Mouse (Mus musculus): ENCODE data around the gene Hsd17b6. TPM values are rescaled to one million over a fixed set of nuclear protein-coding genes. Genes with fewer than 3 reads are reported as not detected.

Gene Hsd17b6
- polyA plus RNA-seq, 1 experiment = not detected

- Histone ChIP-seq H3K9me3 (replicated peaks; ENCODE audit: control insufficient read depth, insufficient read depth, low read length, poor library complexity, severe bottlenecking) (no peaks in the 10 kb centered on the region), H3K36me3 (ENCODE audit: control insufficient read depth, insufficient read depth, low read length, poor library complexity, severe bottlenecking) (no peaks in the 10 kb centered on the region), H3K27me3 (ENCODE audit: control insufficient read depth, insufficient read depth, low read length, poor library complexity, severe bottlenecking) (no peaks in the 10 kb centered on the region), H3K9ac (ENCODE audit: low read depth, poor library complexity, severe bottlenecking) (no peak overlapping the region), H3K4me3 (ENCODE audit: low read depth, low read length) (no peak overlapping the region), H3K27ac (ENCODE audit: insufficient read depth, low read length) (no peak overlapping the region), H3K4me1 (ENCODE audit: control insufficient read depth, insufficient read depth, low read length) (no peaks in the 10 kb centered on the region)
- TF ChIP-seq EP300 (IDR thresholded peaks at IDR 0.05; ENCODE audit: insufficient read depth, low read depth, low read length) (no peak), POLR2A (IDR thresholded peaks at IDR 0.05; ENCODE audit: insufficient read depth, low read length) (no peak)
These were observed 4.1 kb downstream of the Hsd17b6 start for GRCm38 (mm10) chr10:128003281-128003801.

- no peaks in the 10 kb centered on the region for H3K4me1 ChIP-seq (ENCODE audit: control insufficient read depth, insufficient read depth, low read length)
- H3K27ac ChIP-seq (ENCODE audit: insufficient read depth, low read length) = no peak overlapping the region
These were observed 9.2 kb downstream of the Hsd17b6 start for GRCm38 (mm10) chr10:127998260-127998659.

GRCm38 (mm10) chr10:127996690-127997089 is 10.7 kb downstream of the Hsd17b6 start:
- H3K9me3 ChIP-seq (replicated peaks; ENCODE audit: control insufficient read depth, insufficient read depth, low read length, poor library complexity, severe bottlenecking) = no peaks in the 10 kb centered on the region
- TF ChIP-seq POLR2A (IDR thresholded peaks at IDR 0.05; ENCODE audit: insufficient read depth, low read length) (no peak), CTCF (IDR thresholded peaks at IDR 0.05; ENCODE audit: low read depth, low read length) (no peak), EP300 (IDR thresholded peaks at IDR 0.05; ENCODE audit: insufficient read depth, low read depth, low read length) (no peak)

More at GRCm38 (mm10) chr10:127998260-127998659, 9.2 kb downstream of the Hsd17b6 start:
- H3K9ac ChIP-seq (ENCODE audit: low read depth, poor library complexity, severe bottlenecking) = no peak overlapping the region
- no peak for TF ChIP-seq EP300 (IDR thresholded peaks at IDR 0.05; ENCODE audit: insufficient read depth, low read depth, low read length)
- TF ChIP-seq CTCF (IDR thresholded peaks at IDR 0.05; ENCODE audit: low read depth, low read length) = peak; percentile 55
- TF ChIP-seq POLR2A (IDR thresholded peaks at IDR 0.05; ENCODE audit: insufficient read depth, low read length) = no peak
- H3K27me3 ChIP-seq (ENCODE audit: control insufficient read depth, insufficient read depth, low read length, poor library complexity, severe bottlenecking) = no peaks in the 10 kb centered on the region
- no peak overlapping the region for H3K4me3 ChIP-seq (ENCODE audit: low read depth, low read length)
- H3K36me3 ChIP-seq (ENCODE audit: control insufficient read depth, insufficient read depth, low read length, poor library complexity, severe bottlenecking) = no peaks in the 10 kb centered on the region
- H3K9me3 ChIP-seq (replicated peaks; ENCODE audit: control insufficient read depth, insufficient read depth, low read length, poor library complexity, severe bottlenecking) = no peaks in the 10 kb centered on the region

DNA sequence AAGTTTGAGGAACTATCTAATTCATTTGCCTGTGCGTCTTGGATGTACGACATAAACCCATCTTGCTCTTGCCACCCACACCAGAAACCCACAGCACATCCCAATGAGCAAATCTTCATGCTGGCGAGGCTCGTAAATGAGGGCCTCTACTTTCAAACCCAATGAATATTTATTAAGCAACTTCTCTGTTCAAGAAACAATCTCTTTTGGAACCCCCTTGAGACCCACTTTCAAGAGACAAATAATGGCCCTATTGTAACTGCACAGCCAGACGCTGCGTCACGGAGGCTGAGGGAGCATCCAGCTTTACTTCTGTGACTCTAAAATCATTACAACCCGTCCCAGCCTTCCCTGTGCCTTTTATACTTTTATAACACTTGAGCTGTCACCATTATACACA is 21.8 kb downstream of the Hsd17b6 start:
- Histone ChIP-seq H3K27ac (ENCODE audit: insufficient read depth, low read length) (no peak overlapping the region), H3K36me3 (ENCODE audit: control insufficient read depth, insufficient read depth, low read length, poor library complexity, severe bottlenecking) (no peaks in the 10 kb centered on the region), H3K4me1 (ENCODE audit: control insufficient read depth, insufficient read depth, low read length) (no peaks in the 10 kb centered on the region), H3K9ac (ENCODE audit: low read depth, poor library complexity, severe bottlenecking) (no peak overlapping the region), H3K4me3 (ENCODE audit: low read depth, low read length) (no peak overlapping the region), H3K27me3 (ENCODE audit: control insufficient read depth, insufficient read depth, low read length, poor library complexity, severe bottlenecking) (no peaks in the 10 kb centered on the region; the same call in 1 of the 2 replicates), H3K9me3 (replicated peaks; ENCODE audit: control insufficient read depth, insufficient read depth, low read length, poor library complexity, severe bottlenecking) (no peaks in the 10 kb centered on the region)
- TF ChIP-seq POLR2A (IDR thresholded peaks at IDR 0.05; ENCODE audit: insufficient read depth, low read length) = no peak
- no peak for TF ChIP-seq EP300 (IDR thresholded peaks at IDR 0.05; ENCODE audit: insufficient read depth, low read depth, low read length)
- no peak for TF ChIP-seq CTCF (IDR thresholded peaks at IDR 0.05; ENCODE audit: low read depth, low read length)

More at GRCm38 (mm10) chr10:127996690-127997089, 10.7 kb downstream of the Hsd17b6 start:
- H3K9ac ChIP-seq (ENCODE audit: low read depth, poor library complexity, severe bottlenecking) = no peak overlapping the region
- H3K27me3 ChIP-seq (ENCODE audit: control insufficient read depth, insufficient read depth, low read length, poor library complexity, severe bottlenecking) = no peaks in the 10 kb centered on the region
- no peak overlapping the region for H3K4me3 ChIP-seq (ENCODE audit: low read depth, low read length)
- H3K27ac ChIP-seq (ENCODE audit: insufficient read depth, low read length) = no peak overlapping the region
- no peaks in the 10 kb centered on the region for H3K36me3 ChIP-seq (ENCODE audit: control insufficient read depth, insufficient read depth, low read length, poor library complexity, severe bottlenecking)
- H3K4me1 ChIP-seq (ENCODE audit: control insufficient read depth, insufficient read depth, low read length) = no peaks in the 10 kb centered on the region

GRCm38 (mm10) chr10:127984650-127985049 is 22.8 kb downstream of the Hsd17b6 start:
- H3K9ac ChIP-seq (ENCODE audit: low read depth, poor library complexity, severe bottlenecking) = no peak overlapping the region
- H3K4me3 ChIP-seq (ENCODE audit: low read depth, low read length) = no peak overlapping the region
- H3K27ac ChIP-seq (ENCODE audit: insufficient read depth, low read length) = no peak overlapping the region
- no peak for TF ChIP-seq EP300 (IDR thresholded peaks at IDR 0.05; ENCODE audit: insufficient read depth, low read depth, low read length)
- TF ChIP-seq POLR2A (IDR thresholded peaks at IDR 0.05; ENCODE audit: insufficient read depth, low read length) = no peak
- no peak for TF ChIP-seq CTCF (IDR thresholded peaks at IDR 0.05; ENCODE audit: low read depth, low read length)
- H3K4me1 ChIP-seq (ENCODE audit: control insufficient read depth, insufficient read depth, low read length) = no peaks in the 10 kb centered on the region
- no peaks in the 10 kb centered on the region; the same call in 1 of the 2 replicates for H3K27me3 ChIP-seq (ENCODE audit: control insufficient read depth, insufficient read depth, low read length, poor library complexity, severe bottlenecking)
- no peaks in the 10 kb centered on the region for H3K36me3 ChIP-seq (ENCODE audit: control insufficient read depth, insufficient read depth, low read length, poor library complexity, severe bottlenecking)
- no peaks in the 10 kb centered on the region for H3K9me3 ChIP-seq (replicated peaks; ENCODE audit: control insufficient read depth, insufficient read depth, low read length, poor library complexity, severe bottlenecking)

GRCm38 (mm10) chr10:127975503-127975902 is 31.9 kb downstream of the Hsd17b6 start:
- no peak overlapping the region for H3K4me3 ChIP-seq (ENCODE audit: low read depth, low read length)
- no peaks in the 10 kb centered on the region for H3K9me3 ChIP-seq (replicated peaks; ENCODE audit: control insufficient read depth, insufficient read depth, low read length, poor library complexity, severe bottlenecking)
- H3K4me1 ChIP-seq (ENCODE audit: control insufficient read depth, insufficient read depth, low read length) = no peaks in the 10 kb centered on the region
- H3K9ac ChIP-seq (ENCODE audit: low read depth, poor library complexity, severe bottlenecking) = no peak overlapping the region
- no peaks in the 10 kb centered on the region for H3K36me3 ChIP-seq (ENCODE audit: control insufficient read depth, insufficient read depth, low read length, poor library complexity, severe bottlenecking)
- H3K27me3 ChIP-seq (ENCODE audit: control insufficient read depth, insufficient read depth, low read length, poor library complexity, severe bottlenecking) = no peaks in the 10 kb centered on the region
- no peak overlapping the region for H3K27ac ChIP-seq (ENCODE audit: insufficient read depth, low read length)
- TF ChIP-seq EP300 (IDR thresholded peaks at IDR 0.05; ENCODE audit: insufficient read depth, low read depth, low read length) (no peak), CTCF (IDR thresholded peaks at IDR 0.05; ENCODE audit: low read depth, low read length) (no peak), POLR2A (IDR thresholded peaks at IDR 0.05; ENCODE audit: insufficient read depth, low read length) (no peak)

Measured in ES-Bruce4 (cell line).